Mouse (Mus musculus): ENCODE measurements around the gene Gpr37l1.

- TF ChIP-seq IRF4 (IDR thresholded peaks at IDR 0.05; ENCODE audit: low read depth, low read length) (no peak), POLR2A (IDR thresholded peaks at IDR 0.05; ENCODE audit: low read depth, low read length) (no peak), ZMIZ1 (IDR thresholded peaks at IDR 0.05; ENCODE audit: low read depth, low read length) (no peak), JUN (IDR thresholded peaks at IDR 0.05; ENCODE audit: insufficient read depth, low read depth, low read length) (no peak), CTCF (conservative IDR thresholded peaks at IDR 0.05 in 1 of 2, IDR thresholded peaks at IDR 0.05 in 1 of 2; ENCODE audit: low read depth in 2 of 2, low read length in 2 of 2) (no peak), EP300 (IDR thresholded peaks at IDR 0.05; ENCODE audit: low read length) (no peak), ELF1 (IDR thresholded peaks at IDR 0.05; ENCODE audit: low read depth, low read length) (no peak), MAFK (IDR thresholded peaks at IDR 0.05; ENCODE audit: insufficient replicate concordance, low read length) (no peak), ZC3H11A (IDR thresholded peaks at IDR 0.05; ENCODE audit: low read depth, low read length) (no peak), MAZ (IDR thresholded peaks at IDR 0.05; ENCODE audit: low read depth, low read length) (no peak), USF1 (IDR thresholded peaks at IDR 0.05; ENCODE audit: low read depth, low read length) (no peak)
Observed at GRCm38 (mm10) chr1:135206586-135207339, 39.3 kb upstream of the Gpr37l1 start.

Measured in CH12.LX (cell line).